Mouse (Mus musculus) CD4-positive, CD25-positive, alpha-beta regulatory T cell, adult 2 months (primary cell): ENCODE measurements around the gene Mmp21.

Experiments used
- DNase-seq: peaks from one replicate; pipeline ENCODE4 v3.0.0-alpha.2; 2012; ENCODE audit warnings: low read depth, low spot score

Gene Mmp21

DNA sequence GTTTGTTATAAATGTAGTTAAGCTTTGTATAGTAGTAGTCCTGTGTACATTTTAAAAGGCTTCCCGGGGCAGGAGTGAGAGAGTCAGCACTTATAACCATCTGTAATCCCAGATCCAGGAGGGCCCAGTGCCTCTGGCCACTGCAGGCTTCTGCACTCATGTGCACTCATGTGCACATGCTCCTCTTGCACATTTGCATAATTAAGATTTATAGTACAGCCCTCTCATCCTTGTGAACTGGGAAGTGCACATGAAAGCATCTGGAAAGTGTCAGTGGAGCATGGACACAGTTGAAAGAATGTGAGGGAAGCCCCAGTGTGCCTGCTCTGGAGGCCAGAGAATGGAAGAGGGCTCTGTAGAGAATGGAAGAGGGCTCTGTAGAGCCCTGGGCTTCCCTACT lies 17.4 kb downstream of the Mmp21 start:
- no peak for DNase-seq

GRCm38 (mm10) chr7:133645716-133646115 lies 34.1 kb downstream of the Mmp21 start:
- peak; percentile 58 for DNase-seq

GRCm38 (mm10) chr7:133638821-133639220 lies 41.0 kb downstream of the Mmp21 start:
- no peak for DNase-seq

DNA sequence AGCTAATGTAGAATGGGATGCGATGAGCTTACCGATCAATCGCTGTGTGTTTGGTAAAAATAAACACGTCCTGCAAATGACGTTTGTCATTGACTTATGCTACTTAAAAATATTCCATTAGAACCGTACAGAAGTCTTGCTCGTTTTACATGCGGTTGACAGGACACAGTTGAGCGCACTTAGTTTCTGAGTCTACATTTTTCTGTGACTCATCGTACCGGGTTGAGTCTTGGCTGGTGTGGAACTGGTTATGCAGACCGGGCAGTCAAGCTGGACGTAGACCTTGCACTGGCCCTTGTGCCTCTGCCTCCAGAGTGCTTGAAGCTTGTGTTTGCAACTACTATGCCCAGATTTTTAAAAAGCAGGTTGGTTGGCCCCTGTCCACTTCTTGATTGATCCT lies 41.6 kb downstream of the Mmp21 start:
- DNase-seq: peak; percentile 26

DNA sequence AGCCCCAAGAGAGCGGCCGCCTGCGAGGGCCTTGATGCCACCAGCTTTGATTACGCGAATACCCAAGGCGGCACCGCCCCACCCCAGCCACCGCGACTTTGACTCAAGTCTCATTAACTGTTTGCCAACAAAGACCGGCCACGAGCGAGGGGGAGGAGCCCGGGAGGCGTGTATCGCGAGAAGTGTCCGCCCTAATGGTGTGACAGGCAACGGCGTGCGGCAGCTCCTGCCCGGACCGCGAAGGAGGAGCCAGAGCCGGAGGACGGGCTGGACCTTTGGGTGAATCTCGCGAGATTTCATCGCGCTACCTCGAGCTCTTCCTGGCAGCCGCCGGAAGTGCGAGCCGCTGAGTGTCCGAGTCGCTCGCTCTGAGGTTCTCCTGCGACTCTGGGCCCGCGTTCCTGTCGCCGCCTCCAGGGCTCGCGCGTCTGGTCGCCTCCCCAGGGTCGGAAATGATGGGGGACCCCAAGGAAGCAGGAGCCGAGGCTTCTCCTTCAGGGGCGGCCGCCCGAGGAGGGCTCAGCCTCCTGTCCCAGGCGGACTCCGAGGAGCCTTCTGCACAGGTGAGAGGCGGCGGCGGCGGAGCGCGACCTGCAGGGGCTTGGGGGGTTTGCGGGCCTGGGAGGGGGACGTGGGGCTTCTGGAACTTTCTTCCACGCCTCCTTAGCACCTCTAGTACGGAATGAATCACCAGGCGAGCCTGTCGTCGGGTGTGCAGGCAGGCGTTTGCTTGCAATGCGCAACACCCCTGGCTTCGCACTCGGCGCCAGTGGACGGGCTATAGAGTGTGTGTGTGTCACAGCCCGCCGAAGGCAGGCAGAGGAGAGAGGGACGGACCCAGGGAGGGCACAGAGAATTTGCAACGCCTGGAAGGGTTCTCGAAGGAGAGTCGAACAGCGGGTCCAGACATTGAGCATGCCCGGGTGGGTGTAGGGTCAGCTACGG lies 42.2 kb downstream of the Mmp21 start, which contains the start of gene Edrf1:
Gene Edrf1 (plus strand): TSS at position 183 of the 945 bp plus-strand sequence.
- peak; percentile 99 for DNase-seq

DNA sequence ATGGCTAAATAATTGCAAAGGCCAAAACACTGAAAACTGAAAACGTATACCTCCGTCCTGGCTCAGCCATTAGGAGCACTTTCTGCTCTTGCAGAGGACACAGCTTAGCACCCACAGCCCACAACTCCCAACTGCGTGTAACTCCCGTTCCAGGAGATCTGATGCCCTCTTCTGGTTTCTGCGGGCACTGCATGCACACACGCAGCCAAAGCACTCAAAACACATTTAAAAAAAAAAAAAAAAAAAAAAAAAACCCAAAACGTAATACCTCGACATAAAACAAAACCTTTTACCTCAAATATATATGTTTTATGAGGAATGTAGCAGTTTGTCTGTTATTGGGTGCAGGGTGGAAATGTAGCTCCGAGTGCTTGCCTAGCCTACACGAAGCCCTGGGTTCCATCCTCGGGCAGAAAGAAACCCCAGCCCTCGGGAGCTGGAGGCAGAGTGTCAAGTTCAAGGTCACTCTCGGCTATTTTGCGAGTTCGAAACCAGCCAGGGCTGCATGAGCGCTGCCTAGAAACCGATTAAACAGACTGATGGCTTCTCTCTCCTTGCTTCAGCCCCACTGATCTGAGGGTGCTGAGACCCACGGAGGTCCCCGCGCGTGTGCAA lies 43.0 kb downstream of the Mmp21 start:
- DNase-seq: peak; percentile 95

DNA sequence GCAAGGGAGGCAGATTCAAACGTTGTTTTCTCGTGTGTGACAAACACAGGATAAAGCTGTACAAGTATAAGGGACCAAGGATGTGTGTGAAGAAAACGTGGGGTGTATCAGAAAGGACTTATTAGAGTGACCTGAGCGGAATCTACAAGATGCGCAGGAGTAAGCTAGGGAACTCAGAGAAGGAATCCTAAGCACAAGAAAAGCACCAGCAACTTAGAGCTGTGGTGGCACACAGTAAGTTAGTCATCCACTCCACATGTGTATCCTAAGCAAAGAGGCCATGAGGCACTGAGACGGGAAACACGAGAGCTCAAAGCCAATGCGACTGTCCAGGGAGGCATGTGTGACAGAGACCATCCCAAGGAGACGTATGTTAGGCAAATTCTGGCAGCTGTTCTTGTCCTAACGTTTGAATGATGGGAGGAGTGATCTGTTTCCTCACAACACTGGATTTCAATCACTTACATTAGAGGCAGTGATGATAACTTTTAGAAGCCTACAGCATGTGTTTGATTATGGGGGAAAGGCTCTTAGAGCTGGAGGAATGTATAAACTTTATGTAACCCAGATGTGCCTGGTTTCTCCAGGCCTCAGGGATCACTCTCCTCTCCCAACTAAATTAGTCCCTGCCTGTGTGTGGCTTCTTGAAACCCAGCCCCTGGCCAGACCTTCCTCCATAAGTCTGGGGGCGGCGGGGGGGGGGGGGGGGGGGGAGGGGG lies 44.8 kb downstream of the Mmp21 start:
- no peak for DNase-seq

GRCm38 (mm10) chr7:133632476-133632875 lies 47.4 kb downstream of the Mmp21 start:
- DNase-seq: peak; percentile 73

GRCm38 (mm10) chr7:133630821-133631220 lies 49.0 kb downstream of the Mmp21 start:
- DNase-seq: no peak

GRCm38 (mm10) chr7:133627184-133627936 lies 52.5 kb downstream of the Mmp21 start:
- DNase-seq: no peak
